Mouse (Mus musculus) mature B cell (primary cell): ENCODE results near the gene Kcnc3.

Source experiments
- in situ Hi-C: fragments of 300-500 bp; cut with MboI; formaldehyde crosslinking; loops from 2 replicates; pipeline ENCODE4 v1.14.3; 2019

Kcnc3 gene

DNA sequence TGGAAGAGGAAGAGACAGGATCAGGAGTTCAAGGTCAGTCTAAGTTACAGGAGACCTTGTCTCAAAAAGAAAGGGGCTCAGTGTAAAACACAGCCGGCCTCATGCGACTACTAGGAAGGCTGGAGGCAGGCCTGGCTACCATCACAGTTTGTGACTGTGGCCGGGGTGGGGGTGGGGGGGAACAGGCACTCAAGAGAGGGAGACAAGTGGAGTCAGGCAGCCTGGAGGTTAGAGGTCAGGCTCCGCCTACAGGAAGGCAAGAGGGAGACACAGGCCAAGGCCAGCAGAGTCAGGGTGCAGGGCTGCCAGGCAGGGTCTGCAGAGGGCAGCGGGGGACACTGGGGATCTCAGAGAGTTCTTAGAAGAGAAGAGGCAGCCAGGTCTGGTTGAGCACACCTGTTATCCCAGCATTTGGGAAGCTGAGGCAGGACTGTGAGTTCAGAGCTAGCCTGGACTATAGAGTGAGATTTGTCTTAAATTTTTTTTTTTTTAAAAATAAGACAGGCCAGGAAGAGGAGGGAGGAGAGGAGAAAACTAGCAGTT is 6.6 kb downstream of the Kcnc3 start:
- in situ Hi-C loops: no loop called here

DNA sequence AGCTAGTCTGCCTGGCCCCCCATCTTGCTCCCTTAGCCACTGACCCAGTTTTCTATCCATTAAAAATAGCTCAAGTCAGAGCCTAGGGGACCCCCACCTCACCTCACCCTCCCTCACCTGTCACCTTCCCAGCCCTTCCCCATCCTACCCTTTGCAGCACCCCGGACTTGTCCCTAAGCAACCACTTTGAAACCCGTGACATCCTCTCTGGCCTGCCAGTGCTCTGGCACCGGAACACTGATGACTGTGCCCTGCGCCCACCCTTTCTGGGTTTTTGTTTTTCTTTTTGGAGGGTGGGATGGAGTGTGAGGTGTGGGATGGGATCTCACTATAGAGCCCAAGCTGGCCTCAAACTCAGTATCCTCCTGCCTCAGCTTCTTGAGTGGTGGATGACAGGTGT is 7.2 kb downstream of the Kcnc3 start:
- in situ Hi-C loops: no loop called here

GRCm38 (mm10) chr7:44598336-44598735 is 7.9 kb downstream of the Kcnc3 start:
- in situ Hi-C loops: no loop called here

- in situ Hi-C loops: no loop called here
Observed at GRCm38 (mm10) chr7:44600691-44601262, 10.3 kb downstream of the Kcnc3 start.

GRCm38 (mm10) chr7:44601646-44602045 is 11.2 kb downstream of the Kcnc3 start:
- in situ Hi-C loops: no loop called here

DNA sequence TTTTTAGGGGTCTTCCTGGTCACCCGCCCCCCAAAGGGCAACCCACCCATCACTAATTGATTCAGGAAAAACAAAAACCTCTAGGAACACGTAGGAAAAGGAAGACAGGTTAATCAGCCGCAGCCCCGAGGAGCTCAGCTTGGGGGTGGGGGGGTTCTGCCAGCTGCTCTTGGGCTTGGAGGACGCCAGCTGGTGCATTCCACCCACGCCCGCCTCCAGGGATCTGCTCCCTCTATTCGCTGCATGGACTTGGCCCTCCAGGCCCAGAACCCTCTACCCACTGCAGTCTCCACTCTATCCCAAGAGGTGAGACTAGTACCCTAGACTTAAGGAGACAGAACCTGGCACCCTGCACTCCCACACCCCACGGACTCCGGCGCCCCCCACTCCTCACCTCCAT is 12.0 kb downstream of the Kcnc3 start:
- in situ Hi-C loops: no loop called here

DNA sequence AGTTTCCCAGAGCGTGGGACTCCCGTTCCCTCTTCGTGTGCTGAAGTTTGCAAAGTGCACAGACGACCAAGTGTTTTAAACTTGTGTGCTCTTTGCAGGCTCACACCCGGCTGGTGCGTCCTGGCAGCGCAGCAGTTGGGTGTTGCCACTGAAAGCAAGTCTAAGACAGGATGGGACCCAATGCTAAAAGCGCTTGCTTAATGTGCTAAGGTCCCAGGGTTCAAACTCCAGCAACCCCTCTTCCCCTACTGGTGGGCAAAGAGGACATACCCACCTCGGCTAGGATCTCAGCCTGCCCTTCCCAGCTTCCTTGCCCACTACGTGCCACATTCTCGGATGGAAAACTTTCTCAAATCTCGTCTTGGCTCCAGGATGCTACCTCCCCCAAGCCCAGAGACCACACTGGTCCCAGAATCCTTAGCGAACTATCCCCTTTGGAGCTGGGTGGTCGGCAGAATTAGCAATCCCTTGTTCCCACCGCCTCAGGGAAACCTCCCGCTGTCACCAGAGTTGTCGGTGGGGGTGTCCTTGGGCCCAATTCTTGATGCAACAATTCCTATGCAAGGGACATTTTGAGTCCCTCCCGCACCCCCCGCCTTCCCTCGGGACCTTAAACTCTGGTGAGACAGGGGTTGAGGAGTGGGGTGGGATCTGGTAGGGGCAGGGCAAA is 12.9 kb downstream of the Kcnc3 start:
- in situ Hi-C loops: no loop called here

DNA sequence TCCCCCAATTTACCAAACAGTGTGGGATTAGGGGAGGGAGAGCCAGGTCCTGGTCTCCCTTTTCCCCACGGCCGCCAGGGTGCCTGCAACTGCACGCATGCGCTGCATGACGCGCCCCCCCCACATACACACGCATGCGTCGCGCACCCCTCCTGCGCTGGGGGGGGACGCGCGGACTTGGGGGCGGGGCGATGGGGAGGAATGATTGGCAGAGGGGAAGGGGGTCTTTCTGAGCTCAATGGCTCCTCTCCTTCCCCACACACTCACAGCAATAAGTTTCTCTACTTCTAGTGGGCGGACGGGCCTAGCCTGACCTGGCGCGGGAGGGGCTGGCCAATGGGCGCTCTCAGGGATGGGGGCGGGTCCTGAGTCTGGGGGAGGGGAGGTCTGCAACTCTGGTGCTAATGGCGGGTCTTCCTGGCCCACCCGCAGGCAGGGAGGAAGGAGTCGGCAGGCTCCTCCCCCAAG is 13.7 kb downstream of the Kcnc3 start:
- in situ Hi-C loops: no loop called here

DNA sequence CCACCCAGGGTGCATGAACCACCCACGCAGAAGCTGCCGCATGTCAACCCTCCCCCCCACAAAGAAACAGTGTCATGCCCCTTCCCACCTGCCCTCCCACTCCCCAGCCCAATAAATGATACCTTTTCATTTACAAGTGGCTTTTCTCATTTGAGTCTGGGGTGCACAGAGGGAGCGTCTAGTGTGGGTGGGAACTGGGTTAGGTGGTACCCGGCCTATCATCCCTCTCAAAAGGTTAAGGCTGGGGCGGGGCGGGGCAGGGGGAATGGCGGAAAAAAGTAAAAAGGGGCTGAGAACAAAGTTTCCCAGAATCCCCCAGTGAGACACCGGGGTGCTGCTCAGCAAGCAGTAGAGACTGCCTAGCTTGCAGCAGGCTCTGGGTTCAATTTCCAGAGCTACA is 14.2 kb downstream of the Kcnc3 start:
- in situ Hi-C loops: no loop called here

GRCm38 (mm10) chr7:44605436-44605835 is 15.0 kb downstream of the Kcnc3 start:
- in situ Hi-C loops: no loop called here

DNA sequence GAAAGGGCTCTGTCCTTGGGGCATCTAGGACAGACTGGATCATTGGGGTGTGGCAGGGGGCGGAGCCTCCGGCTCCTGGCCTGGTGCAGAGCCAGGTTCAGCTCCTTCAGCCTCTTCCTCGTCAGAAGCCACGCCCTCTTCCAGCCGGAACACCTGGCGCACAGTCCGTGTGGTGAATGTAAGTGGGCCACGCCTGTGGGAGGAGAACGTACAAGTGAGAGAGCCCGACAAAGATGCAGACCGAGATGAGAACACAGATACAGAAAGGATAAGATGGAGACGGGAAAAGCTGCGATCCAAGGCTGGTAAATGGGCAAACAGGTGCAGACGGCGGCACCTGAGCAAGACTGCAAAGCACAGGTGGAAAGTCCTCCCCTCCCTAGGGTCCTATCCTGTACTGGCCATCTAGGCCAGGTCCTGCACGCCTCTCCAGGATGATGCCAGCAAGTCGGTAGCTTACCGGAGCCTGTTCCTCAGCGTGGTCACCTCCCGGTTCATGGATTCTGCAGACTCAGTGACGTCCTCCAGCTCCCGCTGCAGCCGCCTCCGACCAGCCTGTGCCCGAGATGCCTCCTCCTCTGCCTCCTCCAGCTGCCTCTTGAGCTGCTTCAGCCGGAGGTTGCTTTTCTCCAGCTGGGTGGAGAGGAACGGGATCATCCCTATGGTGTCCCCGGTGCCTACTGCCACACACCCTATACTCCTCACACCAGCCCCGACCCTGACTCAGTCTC is 15.9 kb downstream of the Kcnc3 start:
- in situ Hi-C loops: no loop called here

- in situ Hi-C loops: no loop called here
Observed at GRCm38 (mm10) chr7:44612192-44612591, 21.7 kb downstream of the Kcnc3 start.

- in situ Hi-C loops: no loop called here
Observed at GRCm38 (mm10) chr7:44614041-44614688, 23.7 kb downstream of the Kcnc3 start.

DNA sequence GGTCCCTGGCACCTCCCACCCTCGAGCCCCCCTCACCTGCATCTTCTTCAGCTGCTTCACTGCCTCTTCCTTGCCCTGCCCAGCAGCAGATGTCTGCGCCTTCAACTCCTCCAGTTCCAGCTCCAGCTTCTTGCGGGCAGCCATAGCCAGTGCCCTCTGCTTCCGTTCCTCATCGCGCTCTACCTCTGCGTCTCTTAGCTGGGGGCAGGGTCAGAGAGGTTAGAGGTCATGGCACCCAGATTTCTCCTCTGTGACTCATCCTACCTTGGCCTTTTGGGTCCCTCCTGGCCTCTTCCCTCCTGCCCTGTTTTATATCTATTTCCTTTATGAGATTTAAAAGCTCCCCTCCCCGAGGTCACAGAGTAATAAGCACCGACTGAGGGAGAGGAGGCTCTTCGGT is 24.8 kb downstream of the Kcnc3 start:
- in situ Hi-C loops: no loop called here

DNA sequence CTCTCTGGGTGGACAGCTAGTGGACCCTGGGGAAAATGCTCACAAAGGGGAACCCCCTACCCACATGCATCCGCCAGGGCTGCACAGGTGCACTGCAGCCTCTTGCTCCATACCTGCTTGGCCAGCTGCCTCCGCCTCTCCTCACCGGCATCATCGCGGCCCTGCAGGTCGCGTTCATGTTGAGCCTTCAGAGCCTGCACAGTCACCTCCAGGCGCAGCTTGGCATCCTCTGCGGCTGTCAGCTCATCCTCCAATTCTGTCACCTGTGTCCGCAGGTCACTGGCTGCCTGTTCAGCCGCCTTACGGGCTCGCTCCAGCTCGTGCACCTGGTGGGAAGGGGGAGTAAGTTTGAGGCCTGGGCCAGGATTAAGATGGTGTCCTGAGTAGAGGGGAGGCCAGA is 25.5 kb downstream of the Kcnc3 start:
- in situ Hi-C loops: no loop called here

DNA sequence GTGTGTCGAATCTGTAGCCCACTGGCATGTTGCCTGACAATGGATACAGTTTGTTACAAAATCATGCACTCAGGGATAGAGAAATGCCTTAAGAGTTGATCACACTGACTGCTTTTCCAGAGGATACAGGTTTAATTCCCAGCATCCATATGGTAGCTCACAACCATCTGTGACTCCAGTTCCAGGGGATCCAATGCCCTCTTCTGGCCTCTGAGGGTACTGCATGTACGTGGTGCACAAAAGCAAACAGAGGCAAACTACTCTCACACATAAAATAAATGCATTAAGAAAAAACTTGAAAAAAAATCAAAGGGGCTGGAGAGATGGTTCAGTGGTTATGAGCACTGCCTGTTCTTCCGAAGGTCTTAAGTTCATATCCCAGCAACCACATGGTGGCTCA is 26.6 kb downstream of the Kcnc3 start:
- in situ Hi-C loops: no loop called here

GRCm38 (mm10) chr7:44623714-44624542 is 33.5 kb downstream of the Kcnc3 start:
- in situ Hi-C loops: no loop called here

DNA sequence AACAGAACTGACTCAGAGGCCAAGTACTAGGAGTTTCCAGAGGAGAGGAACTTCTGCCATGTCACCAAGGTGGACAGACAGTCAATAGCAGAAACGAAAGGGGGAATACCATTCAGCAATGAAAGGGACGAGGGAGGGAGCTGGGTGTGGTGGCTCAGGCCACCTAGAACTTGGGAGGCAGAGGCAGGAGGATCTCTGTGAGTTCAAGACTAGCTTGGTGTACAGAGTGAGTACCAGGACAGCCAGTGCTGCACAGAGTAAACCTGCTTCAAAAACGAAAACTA is 34.0 kb downstream of the Kcnc3 start:
- in situ Hi-C loops: no loop called here

GRCm38 (mm10) chr7:44624828-44625227 is 34.4 kb downstream of the Kcnc3 start:
- in situ Hi-C loops: no loop called here

GRCm38 (mm10) chr7:44625241-44626067 is 35.0 kb downstream of the Kcnc3 start:
- in situ Hi-C loops: no loop called here

DNA sequence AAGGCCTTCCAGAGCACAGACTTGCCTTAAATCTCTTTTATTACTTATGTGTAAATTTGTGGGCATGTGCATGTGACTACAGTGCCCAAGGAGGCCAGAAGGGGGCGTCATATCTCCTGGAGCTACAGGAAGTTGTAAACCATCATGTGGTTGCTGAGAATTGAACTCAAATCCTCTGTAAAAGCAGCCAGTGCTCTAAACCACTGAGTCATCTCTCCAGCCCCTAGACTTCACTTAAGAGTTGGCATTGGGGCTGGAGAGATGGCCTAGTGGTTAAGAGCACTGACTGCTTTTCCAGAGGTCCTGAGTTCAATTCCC is 35.6 kb downstream of the Kcnc3 start:
- in situ Hi-C loops: no loop called here
